In genomic region chr2:35933116-35933515, GRCm38 (mm10) we compare ENCODE assay signal across 25 mouse cellular contexts. TPM values are rescaled to one million over a fixed set of nuclear protein-coding genes. Genes with fewer than 3 reads are reported as not detected.
A peak's percentile ranks its signal among the peaks of the same experiment; 100 is the strongest.
DNase-seq lines count a peak whose midpoint lies in the region; ATAC-seq and TF ChIP-seq lines count a peak whose summit lies in the region.
"Had no signal": no experiment of that assay in that cellular context is flagged by ENCODE, and none has a peak within 500 bp of the region (broad histone marks: within the 10 kb centered on the region; RNA-seq: fewer than 3 reads in every experiment).

No protein-coding gene starts in this region.

- H3K27ac ChIP-seq in ES-E14 (ENCODE audit: insufficient read depth, low read depth, low read length, poor library complexity, severe bottlenecking) = no peak overlapping the region
- H3K27ac ChIP-seq in cerebellum, adult 2 months (ENCODE audit: insufficient read depth, low read length) = no peak overlapping the region
- H3K27ac ChIP-seq in left cerebral cortex, adult 2 months = no peak overlapping the region
- H3K27ac ChIP-seq in intestine, embryonic 16.5 days (ENCODE audit: low read length) = no peak overlapping the region

- no peaks in the 10 kb centered on the region for H3K9me3 ChIP-seq in ES-E14 (ENCODE audit: control insufficient read depth, insufficient read depth, low read depth, low read length)
- no peaks in the 10 kb centered on the region for H3K9me3 ChIP-seq in intestine, embryonic 16.5 days (ENCODE audit: control insufficient read depth, low read length)
- H3K9me3 ChIP-seq: G1E had no signal

- intact Hi-C loops in left cerebral cortex, adult 2 months (cut with DNase I) = no loop called here

- no peak for TF ChIP-seq POLR2A in cerebellum, adult 2 months (IDR thresholded peaks at IDR 0.05; ENCODE audit: borderline replicate concordance, insufficient read depth, low read length)

- no peak overlapping the region for H3K4me2 ChIP-seq in intestine, embryonic 16.5 days (ENCODE audit: low read depth, low read length)

- H3K36me3 ChIP-seq in ES-E14 (ENCODE audit: control insufficient read depth, insufficient read depth, low read length, poor library complexity, severe bottlenecking) = no peaks in the 10 kb centered on the region
- no peaks in the 10 kb centered on the region for H3K36me3 ChIP-seq in intestine, embryonic 16.5 days (ENCODE audit: control insufficient read depth, insufficient read depth, low read length)
- H3K36me3 ChIP-seq: G1E had no signal

- no peak overlapping the region for H3K4me3 ChIP-seq in ES-E14 (ENCODE audit: insufficient read depth in 1 of 2, low read depth in 1 of 2, low read length in 2 of 2, poor library complexity in 1 of 2, severe bottlenecking in 1 of 2)
- H3K4me3 ChIP-seq in cerebellum, adult 2 months (replicated peaks; ENCODE audit: insufficient read depth, low read depth, low read length) = no peak overlapping the region
- H3K4me3 ChIP-seq in left cerebral cortex, adult 2 months = no peak overlapping the region
- no peak overlapping the region for H3K4me3 ChIP-seq in intestine, embryonic 16.5 days (ENCODE audit: low read length)

- ATAC-seq in intestine, embryonic 16.5 days = no peak
- ATAC-seq: activated CD4-positive, CD25-positive, alpha-beta regulatory T cell, adult 4 months; CD4-positive, CD25-positive, alpha-beta regulatory T cell, adult 4 months; Patski had no signal

- H3K9ac ChIP-seq in ES-E14 (ENCODE audit: insufficient read depth, low read depth, low read length, poor library complexity, severe bottlenecking) = no peak overlapping the region
- H3K9ac ChIP-seq in intestine, embryonic 16.5 days (ENCODE audit: low read depth, low read length) = no peak overlapping the region

- TF ChIP-seq CTCF in cerebellum, adult 2 months (IDR thresholded peaks at IDR 0.05; ENCODE audit: borderline replicate concordance, insufficient read depth, low read depth, low read length) = no peak
- no peak for TF ChIP-seq CTCF in left cerebral cortex, adult 2 months (IDR thresholded peaks at IDR 0.05)

- WGBS in cerebellum, adult 2 months = 90% methylated on average over 13 of the region's 13 CpGs
- WGBS in intestine, embryonic 16.5 days = 91% methylated on average over 13 of the region's 13 CpGs

- in situ Hi-C loops in ES-E14 (cut with MboI; ENCODE audit: low sequenced_read_pairs in 2 of 2, unreplicated experiment in 2 of 2) = no loop called here

- H3K4me1 ChIP-seq in ES-E14 (ENCODE audit: control insufficient read depth in 2 of 2, insufficient read depth in 2 of 2, low read length in 2 of 2, poor library complexity in 1 of 2) = no peaks in the 10 kb centered on the region
- H3K4me1 ChIP-seq in cerebellum, adult 2 months (ENCODE audit: control insufficient read depth, insufficient read depth, low read length) = peaks cover 7% of the 10 kb centered on the region
- H3K4me1 ChIP-seq in intestine, embryonic 16.5 days (ENCODE audit: control insufficient read depth, insufficient read depth, low read length) = no peaks in the 10 kb centered on the region

- no peaks in the 10 kb centered on the region for H3K27me3 ChIP-seq in cerebellum, adult 2 months (ENCODE audit: control insufficient read depth, insufficient read depth, low read length)
- no peaks in the 10 kb centered on the region for H3K27me3 ChIP-seq in intestine, embryonic 16.5 days (replicated peaks; ENCODE audit: control insufficient read depth, insufficient read depth, low read length)
- H3K27me3 ChIP-seq: Patski had no signal

- DNase-seq in ES-CJ7 (ENCODE audit: low read depth, low spot score) = peak; percentile 24
- DNase-seq in ES-E14 (ENCODE audit: low read depth, low spot score) = peak; percentile 4
- DNase-seq in R1 (ENCODE audit: low read depth, low spot score) = peak; percentile 74
- DNase-seq in ZHBTc4 (ENCODE audit: low read depth, low spot score) = peak; percentile 61
- DNase-seq in thymus, postnatal 25 days = no peak
- DNase-seq in cerebellum, adult 2 months = no peak
- no peak for DNase-seq in left cerebral cortex, adult 2 months (ENCODE audit: extremely low spot score in 1 of 2, low spot score in 2 of 2)
- DNase-seq: adrenal gland, adult 2 months; adrenal gland, adult 8-10 months; adrenal gland, postnatal 10 days; adrenal gland, postnatal 14 days; adrenal gland, postnatal 25 days; adrenal gland, postnatal 36 days; B cell, adult 2 months; cerebellum, adult 11 months; cerebellum, adult 11-12 months; cerebellum, adult 18-20 months; cerebellum, adult 8-10 months; cerebellum, adult 9-10 months; cerebellum, adult 9-11 months had no signal

TF ChIP-seq in ES-E14, 5 proteins besides CTCF, POLR2A, EP300 and RAD21:
- TF ChIP-seq CHD2 (IDR thresholded peaks at IDR 0.05; ENCODE audit: low read depth, low read length) (no peak), ZC3H11A (IDR thresholded peaks at IDR 0.05; ENCODE audit: borderline replicate concordance, low read depth, low read length) (no peak), ZNF384 (IDR thresholded peaks at IDR 0.05; ENCODE audit: low read depth, low read length) (no peak), MAFK (IDR thresholded peaks at IDR 0.05; ENCODE audit: insufficient read depth, low read depth, low read length) (no peak), HCFC1 (IDR thresholded peaks at IDR 0.05; ENCODE audit: borderline replicate concordance, insufficient read depth, low read length) (no peak)

RNA-seq across cellular contexts. Expression of gene Ttll11, which starts 46.6 kb away (rescaled TPM):
- total RNA-seq in ES-E14 (2012; rRNA removed) = 0.16 and 0.31 TPM in 2 replicates
- 21.4 and 24.0 TPM in 2 replicates for polyA plus RNA-seq in cerebellum, adult 2 months (2012; rRNA removed)
- total RNA-seq in left cerebral cortex, adult 2 months (2021) = 10 to 100 TPM; 40.2 to 42.2 TPM
- polyA plus RNA-seq in intestine, embryonic 16.5 days (2015; fragmentation: Nextera tagmentation; extraction: Ambion mirVana) = 0.10 and 0.18 TPM in 2 replicates
- polyA plus RNA-seq: activated CD4-positive, CD25-positive, alpha-beta regulatory T cell, adult 4 months; CD4-positive, CD25-positive, alpha-beta regulatory T cell, adult 4 months had no signal

Comparison
In these comparisons a context has a peak if more than half of its experiments do, and no peak if none do; other contexts are left out.
1. DNase-seq: peak in ES-CJ7 (single experiment), ES-E14 (single experiment), R1 (single experiment) and ZHBTc4 (single experiment); none in thymus, postnatal 25 days (single experiment), cerebellum, adult 2 months (0 of 2) and left cerebral cortex, adult 2 months (0 of 2).
2. RNA of gene Ttll11, which starts 46.6 kb away (total RNA-seq): 40.2 to 42.2 TPM in left cerebral cortex, adult 2 months; 0.16 to 0.31 TPM in ES-E14; every median in the first group is over 10 times any median in the second.